Mouse (Mus musculus): ENCODE data around the gene Tgfbr3l. TPM values are rescaled to one million over a fixed set of nuclear protein-coding genes. Genes with fewer than 3 reads are reported as not detected.
"Not testable (repeated sequence)": the region's sequence is repeated elsewhere in the genome, so short reads cannot be mapped to it uniquely, and the experiment has no call there.

The Tgfbr3l gene
- polyA plus RNA-seq, 1 experiment from 2014 or later = 4.6 TPM

- Histone ChIP-seq H3K27me3 (0 out of 2 replicates have a peak, but pooled peaks cover 3% of the 10 kb centered on the region), H3K9me3 (no peaks in the 10 kb centered on the region), H3K36me3 (peaks cover 36% of the 10 kb centered on the region), H3K27ac (peak overlapping the region; percentile 85; the same call in 1 of the 2 replicates), H3K9ac (peak overlapping the region; percentile 78), H3K4me1 (peaks cover 25% of the 10 kb centered on the region), H3K4me3 (peak overlapping the region; percentile 83), H3K4me2 (replicated peaks) (peak overlapping the region; percentile 90)
- 0 out of 2 replicates have a peak, but pooled peaks have one; percentile 1 for ATAC-seq (ENCODE audit: low FRiP score, low read depth)
- 13% methylated on average over 19 of the region's 19 CpGs for WGBS
These were observed 8.7 kb upstream of the Tgfbr3l start for GRCm38 (mm10) chr8:4239193-4239890.

GRCm38 (mm10) chr8:4245061-4245460 lies 3.0 kb upstream of the Tgfbr3l start:
- Histone ChIP-seq H3K27me3 (no peaks in the 10 kb centered on the region), H3K4me3 (no peak overlapping the region), H3K4me1 (peaks cover 26% of the 10 kb centered on the region), H3K9ac (no peak overlapping the region), H3K9me3 (no peaks in the 10 kb centered on the region), H3K27ac (no peak overlapping the region), H3K4me2 (replicated peaks) (no peak overlapping the region), H3K36me3 (peaks cover 85% of the 10 kb centered on the region)
- WGBS = 93% methylated on average over 5 of the region's 5 CpGs
- no peak for ATAC-seq (ENCODE audit: low FRiP score, low read depth)

- peaks cover 85% of the 10 kb centered on the region for H3K36me3 ChIP-seq
- peak overlapping the region; percentile 25; the same call in 1 of the 2 replicates for H3K9ac ChIP-seq
- H3K27me3 ChIP-seq = no peaks in the 10 kb centered on the region
- H3K4me1 ChIP-seq = peaks cover 26% of the 10 kb centered on the region
- no peak overlapping the region for H3K27ac ChIP-seq
- 88% methylated on average over 13 of the region's 13 CpGs for WGBS
- H3K4me3 ChIP-seq = no peak overlapping the region
- no peak for ATAC-seq (ENCODE audit: low FRiP score, low read depth)
- H3K9me3 ChIP-seq = no peaks in the 10 kb centered on the region
- no peak overlapping the region for H3K4me2 ChIP-seq (replicated peaks)
These were observed 2.3 kb upstream of the Tgfbr3l start for GRCm38 (mm10) chr8:4245737-4246136.

GRCm38 (mm10) chr8:4247241-4247640 lies 773 bp upstream of the Tgfbr3l start:
- H3K4me1 ChIP-seq = peaks cover 23% of the 10 kb centered on the region
- H3K27me3 ChIP-seq = no peaks in the 10 kb centered on the region
- H3K36me3 ChIP-seq = peaks cover 72% of the 10 kb centered on the region
- WGBS = 95% methylated on average over 8 of the region's 8 CpGs
- no peak overlapping the region for H3K9ac ChIP-seq
- H3K4me3 ChIP-seq = no peak overlapping the region
- H3K4me2 ChIP-seq (replicated peaks) = no peak overlapping the region
- H3K27ac ChIP-seq = no peak overlapping the region
- no peaks in the 10 kb centered on the region for H3K9me3 ChIP-seq
- ATAC-seq (ENCODE audit: low FRiP score, low read depth) = no peak

GRCm38 (mm10) chr8:4249213-4249612 lies 1.2 kb downstream of the Tgfbr3l start:
- ATAC-seq (ENCODE audit: low FRiP score, low read depth) = no peak
- H3K9me3 ChIP-seq = no peaks in the 10 kb centered on the region
- WGBS = 12% methylated on average over 29 of the region's 29 CpGs
- H3K27me3 ChIP-seq = no peaks in the 10 kb centered on the region
- no peak overlapping the region for H3K4me3 ChIP-seq
- H3K4me1 ChIP-seq = peaks cover 34% of the 10 kb centered on the region
- peaks cover 53% of the 10 kb centered on the region for H3K36me3 ChIP-seq
- H3K9ac ChIP-seq = peak overlapping the region; percentile 52; the same call in 1 of the 2 replicates
- peak overlapping the region; percentile 7; the same call in 1 of the 2 replicates for H3K27ac ChIP-seq
- peak overlapping the region; percentile 28 for H3K4me2 ChIP-seq (replicated peaks)

GRCm38 (mm10) chr8:4250306-4250970 lies 2.4 kb downstream of the Tgfbr3l start:
- Histone ChIP-seq H3K27me3 (no peaks in the 10 kb centered on the region), H3K9me3 (no peaks in the 10 kb centered on the region), H3K4me3 (no peak overlapping the region), H3K4me1 (peaks cover 40% of the 10 kb centered on the region), H3K36me3 (peaks cover 53% of the 10 kb centered on the region), H3K9ac (no peak overlapping the region), H3K27ac (no peak overlapping the region), H3K4me2 (replicated peaks) (no peak overlapping the region)
- ATAC-seq (ENCODE audit: low FRiP score, low read depth) = peak; percentile 2; the same call in 1 of the 2 replicates
- WGBS = 37% methylated on average over 26 of the region's 26 CpGs

- 0 out of 2 replicates have a peak overlapping the region, but pooled peaks have one; percentile 91 for H3K27ac ChIP-seq
These were observed 4.2 kb downstream of the Tgfbr3l start for GRCm38 (mm10) chr8:4252116-4252760.

GRCm38 (mm10) chr8:4252934-4253841 lies 5.2 kb downstream of the Tgfbr3l start, which contains the start of gene Snapc2:
TSS of gene Snapc2 (plus strand) at chr8:4253080.
- under 1% methylated on average over 69 of the region's 69 CpGs for WGBS
- Histone ChIP-seq H3K9ac (peak within 1 kb of the TSS; percentile 88), H3K4me3 (peak within 1 kb of the TSS; percentile 79), H3K27me3 (no peaks in the 10 kb centered on the region), H3K9me3 (no peaks in the 10 kb centered on the region), H3K36me3 (peaks cover 43% of the 10 kb centered on the region), H3K4me2 (replicated peaks) (peak within 1 kb of the TSS; percentile 83), H3K27ac (peak within 1 kb of the TSS; percentile 91), H3K4me1 (peaks cover 55% of the 10 kb centered on the region)
- ATAC-seq (ENCODE audit: low FRiP score, low read depth) = peak; percentile 90

More at GRCm38 (mm10) chr8:4252116-4252760, 4.2 kb downstream of the Tgfbr3l start:
- Histone ChIP-seq H3K36me3 (peaks cover 52% of the 10 kb centered on the region), H3K4me2 (replicated peaks) (peak overlapping the region; percentile 83), H3K9me3 (no peaks in the 10 kb centered on the region), H3K4me3 (peak overlapping the region; percentile 79), H3K9ac (peak overlapping the region; percentile 88), H3K27me3 (no peaks in the 10 kb centered on the region), H3K4me1 (peaks cover 47% of the 10 kb centered on the region)
- 43% methylated on average over 8 of the region's 8 CpGs for whole genome bisulfite sequencing
- no peak for ATAC-seq (ENCODE audit: low FRiP score, low read depth)

GRCm38 (mm10) chr8:4254001-4254400 lies 6.0 kb downstream of the Tgfbr3l start:
- Histone ChIP-seq H3K36me3 (peaks cover 40% of the 10 kb centered on the region), H3K9ac (peak overlapping the region; percentile 88; the same call in 1 of the 2 replicates), H3K27ac (peak overlapping the region; percentile 91; the same call in 1 of the 2 replicates), H3K27me3 (no peaks in the 10 kb centered on the region), H3K9me3 (no peaks in the 10 kb centered on the region), H3K4me1 (peaks cover 48% of the 10 kb centered on the region), H3K4me2 (replicated peaks) (peak overlapping the region; percentile 83), H3K4me3 (peak overlapping the region; percentile 79)
- 74% methylated on average over 6 of the region's 6 CpGs for WGBS
- no peak for ATAC-seq (ENCODE audit: low FRiP score, low read depth)

- not testable (repeated sequence) for H3K4me3 ChIP-seq; H3K9me3 ChIP-seq; H3K27me3 ChIP-seq; H3K27ac ChIP-seq; H3K9ac ChIP-seq; ATAC-seq (ENCODE audit: low FRiP score, low read depth); H3K4me2 ChIP-seq (replicated peaks)
- WGBS = 84% methylated on average over 7 of the region's 7 CpGs
- H3K4me1 ChIP-seq = peaks cover 46% of the 10 kb centered on the region
- H3K36me3 ChIP-seq = peaks cover 38% of the 10 kb centered on the region
These were observed 7.5 kb downstream of the Tgfbr3l start for GRCm38 (mm10) chr8:4255471-4255870.

GRCm38 (mm10) chr8:4256911-4257310 lies 8.9 kb downstream of the Tgfbr3l start:
- H3K9ac ChIP-seq = 0 out of 2 replicates have a peak overlapping the region, but pooled peaks have one; percentile 88
- ATAC-seq (ENCODE audit: low FRiP score, low read depth) = no peak
- H3K9me3 ChIP-seq = no peaks in the 10 kb centered on the region
- no peaks in the 10 kb centered on the region for H3K27me3 ChIP-seq
- H3K4me1 ChIP-seq = peaks cover 43% of the 10 kb centered on the region
- no peak overlapping the region for H3K27ac ChIP-seq
- peaks cover 52% of the 10 kb centered on the region for H3K36me3 ChIP-seq
- WGBS = 56% methylated on average over 4 of the region's 4 CpGs
- H3K4me2 ChIP-seq (replicated peaks) = peak overlapping the region; percentile 83
- H3K4me3 ChIP-seq = no peak overlapping the region

Measured in limb, embryonic 13.5 days (tissue).